Mouse (Mus musculus) CD4-positive, CD25-positive, alpha-beta regulatory T cell, adult 2 months (primary cell): ENCODE results near the gene Plcb2.
A peak's percentile ranks its signal among the peaks of the same experiment; 100 is the strongest.

ENCODE experiments used
- DNase-seq: peaks from one replicate; pipeline ENCODE4 v3.0.0-alpha.2; 2012; ENCODE audit warnings: low read depth, low spot score

Gene Plcb2

GRCm38 (mm10) chr2:118751896-118752791 lies 23.9 kb upstream of the Plcb2 start:
- DNase-seq: no peak

DNA sequence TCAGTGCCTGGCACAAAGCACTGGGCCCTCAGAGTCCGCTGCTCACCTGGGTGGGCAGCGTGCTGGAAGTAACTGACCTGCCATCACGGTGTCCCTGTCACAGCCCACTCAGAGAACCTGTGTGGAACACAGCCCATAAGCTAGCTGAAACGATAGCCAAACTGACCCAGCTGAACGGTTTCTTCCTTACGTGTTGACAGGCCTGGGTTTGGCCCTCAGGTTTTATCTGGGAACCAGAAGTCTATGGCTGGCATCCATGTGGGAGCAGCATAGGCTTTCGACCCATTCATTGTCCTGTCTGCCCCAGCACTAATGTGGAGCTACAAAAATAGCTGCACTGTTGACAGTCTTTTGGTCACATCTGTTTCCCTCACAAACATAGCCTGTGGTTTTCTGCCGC lies 22.2 kb upstream of the Plcb2 start:
- no peak for DNase-seq

DNA sequence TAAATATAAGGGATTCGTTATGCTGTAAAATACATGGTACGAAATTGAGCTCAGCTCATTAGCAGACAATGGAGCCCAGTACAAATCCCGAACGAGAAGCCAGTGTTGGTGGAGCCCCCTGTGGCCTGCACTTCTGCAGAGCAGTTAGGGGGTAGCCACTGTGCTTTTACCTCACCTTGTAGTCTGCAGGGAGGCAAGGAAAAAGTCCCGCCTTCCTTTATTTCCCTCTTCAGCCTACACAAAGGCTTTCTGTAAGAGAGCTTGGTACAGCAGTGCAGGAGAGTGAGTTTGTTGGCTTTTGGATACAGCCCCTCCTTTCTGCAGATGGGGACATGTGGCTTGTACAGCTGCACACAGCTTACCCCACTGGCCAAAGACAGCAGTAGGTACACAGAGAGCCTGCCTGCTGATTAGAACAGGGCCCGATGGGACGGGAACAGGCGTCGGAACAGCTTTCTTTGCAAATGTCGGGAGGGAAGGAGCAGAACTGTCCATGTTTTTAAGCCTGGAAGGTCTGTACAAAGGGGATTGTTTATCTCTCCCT lies 21.2 kb upstream of the Plcb2 start:
- no peak for DNase-seq

GRCm38 (mm10) chr2:118747301-118747960 lies 19.2 kb upstream of the Plcb2 start:
- DNase-seq: peak; percentile 58

DNA sequence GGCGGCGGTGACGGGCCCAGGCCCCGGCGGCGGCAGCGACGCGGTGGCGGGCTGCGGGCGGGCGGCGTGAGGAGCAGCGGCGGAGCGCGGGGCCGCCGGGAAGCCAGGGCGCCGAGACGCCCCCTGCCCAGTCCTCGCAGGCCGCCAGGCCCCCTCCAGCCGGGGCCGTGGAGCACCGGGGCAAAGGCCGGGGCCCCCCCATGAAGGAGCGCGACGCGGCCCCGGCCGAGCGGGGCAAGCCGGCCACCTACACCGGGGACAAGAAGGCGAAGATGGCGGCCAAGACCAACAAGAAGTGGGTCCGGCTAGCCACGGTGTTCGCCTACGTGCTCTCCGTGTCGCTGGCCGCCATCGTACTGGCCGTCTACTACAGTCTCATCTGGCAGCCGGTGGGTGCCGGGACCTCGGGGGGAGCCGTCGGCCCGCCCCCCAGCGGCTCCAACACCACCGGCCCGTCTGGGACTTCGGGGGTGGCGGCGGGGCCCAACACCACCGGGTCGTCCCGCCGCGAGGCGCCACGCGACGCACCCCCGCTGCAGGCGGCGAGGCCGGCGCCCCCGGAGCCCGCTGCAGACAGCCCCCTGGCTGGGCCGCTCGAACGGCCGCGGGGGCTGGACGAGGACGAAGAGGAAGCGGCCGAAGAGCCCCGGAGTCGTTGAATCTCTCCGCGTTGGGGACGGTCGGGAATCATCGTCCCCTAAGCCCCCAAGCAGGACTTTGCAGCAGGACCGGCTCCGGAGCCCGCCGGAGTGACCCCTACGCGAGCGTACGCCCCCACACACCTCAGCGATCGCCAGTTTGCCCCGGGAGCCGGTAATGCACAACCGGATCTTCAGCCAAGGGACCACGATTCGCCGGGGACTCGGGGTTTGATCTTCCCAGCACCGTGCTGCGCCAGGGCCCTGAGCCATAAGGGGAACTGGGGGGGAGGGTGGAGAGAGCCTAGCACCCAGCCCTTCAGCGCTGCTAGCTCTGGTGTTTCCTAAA lies 18.0 kb upstream of the Plcb2 start:
- peak; percentile 58 for DNase-seq

GRCm38 (mm10) chr2:118745232-118745884 lies 17.1 kb upstream of the Plcb2 start, which contains the start of gene Inafm2:
TSS of gene Inafm2 (plus strand) at chr2:118745758.
- DNase-seq: peak; percentile 89

DNA sequence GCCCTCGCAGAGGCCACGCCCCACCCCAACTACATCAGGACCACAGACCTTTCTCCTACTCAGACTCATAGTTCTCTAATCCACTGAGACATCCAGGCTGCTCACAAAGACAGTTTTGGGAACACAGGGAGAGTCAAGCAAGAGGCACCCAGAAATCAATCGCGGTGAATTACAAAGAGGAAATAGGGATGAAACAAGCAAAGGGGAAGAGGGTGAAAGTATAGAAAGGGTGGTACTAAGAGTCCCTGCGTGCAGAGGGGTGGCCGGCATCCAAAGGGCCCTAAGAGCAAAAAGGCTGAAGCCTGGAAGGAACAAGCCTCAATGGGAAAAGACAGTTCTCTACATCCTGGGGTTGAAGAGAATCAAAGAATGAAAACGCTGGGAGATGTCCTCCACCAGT lies 16.4 kb upstream of the Plcb2 start:
- no peak for DNase-seq

- DNase-seq: peak; percentile 77
These were observed 15.2 kb upstream of the Plcb2 start for GRCm38 (mm10) chr2:118743261-118743943.

DNA sequence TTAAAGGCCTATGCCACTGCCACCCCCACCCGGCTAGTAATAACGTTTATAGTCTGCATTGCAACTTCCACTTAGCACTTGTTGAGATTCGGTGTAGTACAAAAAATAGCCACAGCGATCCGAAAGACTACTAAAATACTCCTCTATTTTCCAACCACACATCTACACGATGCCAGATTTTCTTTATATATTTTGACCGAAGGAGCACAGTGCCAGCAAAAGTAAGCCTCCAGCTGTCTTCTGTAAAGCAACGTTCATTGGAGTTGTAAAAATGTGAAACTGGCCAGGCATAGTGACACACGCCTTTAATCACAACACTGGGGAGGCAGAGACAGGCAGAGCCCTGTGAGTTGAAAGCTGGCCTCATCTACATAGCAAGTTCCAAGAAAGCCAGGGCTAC lies 12.9 kb upstream of the Plcb2 start:
- no peak for DNase-seq

- no peak for DNase-seq
These were observed 12.1 kb upstream of the Plcb2 start for GRCm38 (mm10) chr2:118740341-118740740.

- no peak for DNase-seq
These were observed 5.1 kb upstream of the Plcb2 start for GRCm38 (mm10) chr2:118733341-118733740.

GRCm38 (mm10) chr2:118731981-118732380 lies 3.7 kb upstream of the Plcb2 start:
- DNase-seq: no peak

- DNase-seq: peak; percentile 66
These were observed 2.3 kb upstream of the Plcb2 start for GRCm38 (mm10) chr2:118730622-118730915.

DNA sequence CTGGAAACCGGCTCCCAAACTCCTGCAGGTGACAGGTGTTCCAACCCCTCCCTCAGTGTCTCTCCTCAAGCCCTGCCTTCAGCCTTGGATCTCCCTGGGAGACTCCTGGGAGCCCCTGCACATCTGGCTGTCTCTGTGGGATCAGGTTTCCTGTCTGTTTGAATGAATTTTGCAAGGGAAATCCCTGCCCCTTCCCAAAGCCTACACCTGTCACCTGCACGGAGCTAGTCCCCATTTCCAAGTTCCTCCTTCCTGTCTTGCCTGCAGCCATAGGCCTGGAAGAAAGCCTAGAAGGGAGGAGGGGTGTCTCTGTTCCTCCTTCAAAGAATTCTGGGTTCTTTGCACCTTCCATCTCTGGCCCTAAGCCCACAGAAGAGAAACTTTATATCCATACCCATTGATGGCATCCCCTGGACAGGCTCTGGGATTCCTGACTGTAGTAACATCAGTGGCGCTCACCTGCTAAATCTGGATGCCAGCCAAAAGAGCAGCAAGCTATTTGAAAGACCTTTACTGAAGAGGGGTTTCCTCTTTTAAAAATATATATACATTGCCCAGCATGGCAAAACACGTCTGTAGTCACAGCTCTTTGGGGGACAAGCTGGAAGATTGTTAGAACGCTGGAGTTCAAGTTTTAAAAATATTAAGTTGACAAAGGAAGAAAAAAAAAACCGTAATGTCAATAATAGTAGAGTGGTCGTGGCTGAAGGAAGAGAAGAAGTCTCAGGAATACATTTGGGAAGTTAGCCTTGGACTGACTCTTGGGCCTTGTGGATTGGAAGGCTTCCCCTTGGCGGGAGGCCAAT lies 1.8 kb upstream of the Plcb2 start:
- DNase-seq: no peak

GRCm38 (mm10) chr2:118729194-118729593 lies 956 bp upstream of the Plcb2 start:
- no peak for DNase-seq

DNA sequence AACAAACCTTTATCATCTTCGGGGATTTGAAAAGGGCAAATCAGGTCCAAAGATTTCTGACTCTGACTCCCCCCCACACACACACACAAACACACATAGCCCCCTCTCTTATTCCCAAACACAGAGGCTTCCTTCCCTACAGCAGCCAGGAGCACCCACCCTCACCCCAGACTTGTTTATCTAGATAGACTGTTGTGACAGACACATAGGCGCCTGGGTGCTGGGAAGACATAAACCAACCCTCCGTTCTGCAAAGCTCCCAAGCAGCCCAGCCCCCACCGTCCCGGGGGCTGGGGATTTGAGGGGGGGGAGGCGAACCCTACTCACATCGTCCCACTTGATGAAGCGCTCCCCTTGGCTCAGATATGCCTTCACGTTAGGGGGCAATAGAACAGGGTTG lies 327 bp downstream of the Plcb2 start:
- DNase-seq: no peak

- no peak for DNase-seq
These were observed 1.4 kb downstream of the Plcb2 start for GRCm38 (mm10) chr2:118726873-118727272.

- DNase-seq: no peak
These were observed 2.7 kb downstream of the Plcb2 start for GRCm38 (mm10) chr2:118725511-118725910.

GRCm38 (mm10) chr2:118723693-118724486 lies 4.3 kb downstream of the Plcb2 start:
- DNase-seq: no peak
